Mouse (Mus musculus): Measurements from ENCODE around the gene Atl3.

The Atl3 gene

DNA sequence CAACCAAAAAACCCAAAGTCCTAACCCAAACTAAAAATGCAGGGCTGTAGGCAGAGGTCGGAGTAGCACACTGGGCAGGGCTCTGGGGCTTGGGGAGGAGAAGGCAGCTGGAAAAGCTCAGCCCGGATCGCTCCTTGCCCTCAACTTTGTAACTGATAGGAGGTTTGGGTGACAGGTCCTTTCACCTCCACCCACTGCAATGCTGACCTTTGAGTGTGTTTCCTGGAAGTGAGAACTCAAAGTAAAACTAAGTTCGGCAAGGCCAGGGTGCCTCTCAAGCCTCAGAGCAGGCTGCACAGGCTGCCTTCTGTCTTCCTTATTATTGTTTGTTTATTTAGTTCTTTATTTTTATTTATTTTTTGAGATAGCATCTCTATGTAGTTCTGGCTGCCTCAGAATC, 66.1 kb downstream of the Atl3 start:
- DNase-seq (ENCODE audit: low spot score in 2 of 2): no peak

DNA sequence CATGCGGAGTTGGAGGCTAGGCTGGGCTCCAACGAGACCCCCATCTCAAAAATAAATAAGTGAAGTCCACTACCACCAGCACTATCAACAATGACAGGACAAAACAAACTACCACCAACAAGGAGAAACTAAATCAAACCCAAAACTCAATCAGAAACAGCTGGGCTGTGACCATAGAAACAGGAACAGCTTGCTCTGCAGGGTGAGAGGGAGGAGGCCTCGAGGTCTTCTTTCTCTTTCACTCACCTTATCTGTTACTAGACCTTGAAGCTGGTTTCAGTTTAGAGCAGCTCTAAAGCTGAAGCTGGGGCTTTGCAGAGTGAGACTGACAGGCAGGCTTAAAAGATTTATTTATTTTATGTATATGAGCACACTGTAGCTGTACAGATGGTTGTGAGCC, 67.6 kb downstream of the Atl3 start:
- no peak for DNase-seq (ENCODE audit: low spot score in 2 of 2)

DNA sequence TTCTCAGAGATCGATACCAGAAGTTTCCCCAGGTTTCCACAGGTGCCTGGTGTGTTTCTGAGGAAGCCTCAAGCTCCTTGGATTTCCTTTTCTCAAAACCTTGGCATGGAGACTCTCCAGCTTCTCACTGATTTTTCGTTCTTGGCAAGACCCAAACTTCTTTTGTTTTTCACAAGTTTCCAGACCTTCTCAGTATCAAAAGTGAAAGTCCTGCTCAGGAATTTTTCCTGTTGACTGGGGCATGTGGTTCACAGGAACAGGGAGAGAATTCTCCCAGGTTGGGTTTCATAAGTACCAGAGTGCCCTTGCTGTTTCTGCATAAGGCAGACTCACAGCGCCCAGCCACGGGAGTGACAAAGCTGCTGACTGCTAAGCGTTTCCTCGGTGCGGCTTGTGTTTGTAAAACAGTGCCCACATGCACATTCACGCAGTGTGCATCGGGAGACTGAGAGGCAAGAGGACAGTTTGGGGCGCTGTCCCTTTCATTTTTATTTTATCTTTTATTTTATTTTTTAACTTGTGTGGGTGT, 68.8 kb downstream of the Atl3 start:
- DNase-seq (ENCODE audit: low spot score in 2 of 2): no peak

GRCm38 (mm10) chr19:7563676-7564075, 69.8 kb downstream of the Atl3 start:
- DNase-seq (ENCODE audit: low spot score in 2 of 2): no peak

GRCm38 (mm10) chr19:7564457-7564856, 70.6 kb downstream of the Atl3 start:
- DNase-seq (ENCODE audit: low spot score in 2 of 2): no peak

DNA sequence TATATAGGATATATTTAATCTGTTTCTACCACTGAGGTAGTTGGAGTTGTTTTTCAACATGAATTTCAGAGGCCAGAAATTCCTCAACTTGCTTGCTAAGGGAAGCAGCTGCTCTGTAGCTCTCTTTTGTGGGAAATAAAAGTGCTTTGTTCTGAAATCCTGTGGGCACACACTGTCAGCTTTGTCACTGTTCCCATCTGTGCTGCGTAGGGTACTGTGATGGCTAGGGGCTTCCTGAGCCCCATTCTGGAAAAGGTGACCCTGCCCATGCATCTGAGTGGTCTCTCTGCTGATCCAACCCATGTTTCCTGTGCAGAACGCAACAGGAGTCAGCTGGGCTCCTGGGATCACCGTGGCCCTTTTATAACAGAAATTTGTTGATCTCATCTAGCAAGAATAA, 73.0 kb downstream of the Atl3 start:
- DNase-seq (ENCODE audit: low spot score in 2 of 2): no peak

DNA sequence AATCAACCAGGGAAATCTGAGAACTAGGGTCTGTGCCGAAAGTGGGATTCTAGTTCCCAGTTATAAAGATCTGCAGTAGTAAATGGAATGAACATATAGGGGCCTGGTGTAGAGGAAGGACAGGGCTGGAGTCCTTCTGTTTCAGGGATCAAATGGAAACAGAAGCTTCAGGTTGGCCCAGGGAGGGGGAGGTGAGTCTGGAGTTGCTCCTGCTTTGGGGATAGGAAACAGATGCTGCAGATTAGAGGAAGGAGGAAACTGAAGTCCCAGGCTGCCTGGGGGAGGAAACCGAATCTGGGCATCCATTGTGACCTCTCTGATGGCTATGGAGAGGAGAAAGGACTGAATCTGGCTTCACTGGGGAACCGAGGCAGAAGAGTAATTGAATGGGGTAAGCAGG, 74.5 kb downstream of the Atl3 start:
- no peak for DNase-seq (ENCODE audit: low spot score in 2 of 2)

- DNase-seq (ENCODE audit: low spot score in 2 of 2): no peak
These were observed 75.8 kb downstream of the Atl3 start for GRCm38 (mm10) chr19:7569650-7570049.

DNA sequence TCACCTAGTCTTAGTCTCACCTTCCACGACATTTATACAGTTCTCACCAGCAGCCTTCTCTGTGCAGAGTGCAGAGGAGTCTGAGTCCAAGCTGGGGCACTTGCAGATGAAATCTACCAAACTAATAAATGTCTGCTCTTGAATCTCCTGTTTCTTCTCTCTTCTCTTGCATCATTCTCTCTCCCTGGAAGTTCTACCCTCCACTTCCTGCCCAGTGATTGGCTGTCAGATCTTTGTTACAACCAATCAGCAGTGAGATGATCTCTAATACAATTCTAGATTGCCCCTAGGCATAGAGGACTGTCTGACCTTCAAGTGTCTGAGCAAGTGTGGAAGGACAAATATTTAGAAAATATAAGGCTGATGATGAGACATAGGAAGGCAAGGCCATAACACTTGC, 82.3 kb downstream of the Atl3 start:
- no peak for DNase-seq (ENCODE audit: low spot score in 2 of 2)

DNA sequence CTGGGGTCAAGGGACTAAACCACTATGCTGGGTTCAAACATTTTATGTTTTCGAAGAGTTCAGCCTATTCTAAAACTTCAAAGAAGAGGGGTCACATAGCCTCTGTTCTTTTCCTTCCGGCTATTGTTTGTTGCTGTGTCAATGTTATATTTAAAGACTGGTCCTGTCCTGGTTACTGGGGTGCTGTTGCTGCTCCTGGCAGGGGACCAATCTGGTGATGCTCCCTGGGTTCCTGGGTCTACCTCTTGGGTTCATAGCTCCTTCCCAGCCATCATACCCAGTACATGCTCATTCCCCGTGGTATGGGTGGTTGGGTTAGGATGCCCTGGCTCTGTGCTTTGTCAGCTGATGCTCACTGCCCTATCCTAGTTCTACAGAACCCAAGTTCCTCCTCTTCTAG, 83.9 kb downstream of the Atl3 start:
- no peak for DNase-seq (ENCODE audit: low spot score in 2 of 2)

DNA sequence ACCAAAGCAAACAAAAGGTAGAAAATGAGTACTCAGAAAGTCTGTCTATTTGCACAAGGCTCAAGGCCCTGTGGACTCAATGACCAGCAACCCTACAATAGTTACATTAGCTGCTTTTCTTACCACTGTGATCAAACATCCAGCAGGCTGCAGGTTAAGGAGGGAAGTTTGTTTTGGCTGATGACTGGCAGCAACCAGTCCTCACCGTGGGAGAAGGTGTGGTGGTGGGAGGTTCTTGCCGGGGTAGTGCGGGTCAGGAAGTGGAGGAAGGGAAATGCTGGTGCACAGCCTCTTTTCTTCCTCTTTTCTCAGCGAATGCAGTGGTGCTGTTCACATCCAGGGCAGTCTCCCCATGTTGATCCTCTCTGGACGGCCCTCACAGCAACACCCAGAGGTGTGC, 87.2 kb downstream of the Atl3 start:
- DNase-seq (ENCODE audit: low spot score in 2 of 2): no peak

- DNase-seq (ENCODE audit: low spot score in 2 of 2): no peak
These were observed 89.3 kb downstream of the Atl3 start for GRCm38 (mm10) chr19:7583101-7583500.

- DNase-seq (ENCODE audit: low spot score in 2 of 2): no peak
These were observed 89.8 kb downstream of the Atl3 start for GRCm38 (mm10) chr19:7583599-7583998.

DNA sequence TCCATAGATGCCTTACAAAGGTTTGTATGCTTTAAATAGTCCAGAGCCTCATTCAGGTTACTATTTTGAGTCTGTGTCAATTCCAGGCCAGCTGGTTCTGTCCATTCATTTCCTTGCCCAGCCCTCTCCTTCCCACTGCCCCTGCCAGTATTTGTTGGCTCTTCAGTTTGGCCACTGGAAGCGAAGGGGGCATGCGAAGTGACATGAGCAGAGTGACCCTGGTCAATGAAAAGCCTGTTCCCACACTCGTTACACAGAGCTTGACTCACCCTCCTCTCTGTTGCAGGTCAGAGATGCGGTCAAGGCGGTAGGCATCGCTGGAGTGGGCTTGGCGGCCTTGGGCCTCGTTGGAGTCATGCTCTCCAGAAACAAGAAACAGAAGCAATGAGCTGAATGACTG, 91.4 kb downstream of the Atl3 start:
- DNase-seq (ENCODE audit: low spot score in 2 of 2): no peak

- DNase-seq (ENCODE audit: low spot score in 2 of 2): no peak
These were observed 91.9 kb downstream of the Atl3 start for GRCm38 (mm10) chr19:7585764-7586163.

All from frontal cortex, postnatal 14 days (tissue).